Mouse (Mus musculus): ENCODE measurements around the gene Kcnb1.

Kcnb1 gene

GRCm38 (mm10) chr2:167159721-167160120 is 30.2 kb downstream of the Kcnb1 start:
- no peak for DNase-seq

- DNase-seq: no peak
Observed at GRCm38 (mm10) chr2:167158780-167159179, 31.2 kb downstream of the Kcnb1 start.

GRCm38 (mm10) chr2:167156118-167156715 is 33.7 kb downstream of the Kcnb1 start:
- DNase-seq: no peak

- no peak for DNase-seq
Observed at GRCm38 (mm10) chr2:167155541-167155973, 34.4 kb downstream of the Kcnb1 start.

- DNase-seq: no peak
Observed at GRCm38 (mm10) chr2:167150880-167151279, 39.1 kb downstream of the Kcnb1 start.

- no peak for DNase-seq
Observed at GRCm38 (mm10) chr2:167150135-167150534, 39.8 kb downstream of the Kcnb1 start.

GRCm38 (mm10) chr2:167149035-167149434 is 40.9 kb downstream of the Kcnb1 start:
- no peak for DNase-seq

GRCm38 (mm10) chr2:167147708-167148107 is 42.2 kb downstream of the Kcnb1 start:
- no peak for DNase-seq

- no peak for DNase-seq
Observed at GRCm38 (mm10) chr2:167145904-167146303, 44.1 kb downstream of the Kcnb1 start.

GRCm38 (mm10) chr2:167144439-167145307 is 45.3 kb downstream of the Kcnb1 start:
- DNase-seq: no peak

GRCm38 (mm10) chr2:167143914-167144313 is 46.0 kb downstream of the Kcnb1 start:
- no peak for DNase-seq

GRCm38 (mm10) chr2:167142282-167142681 is 47.7 kb downstream of the Kcnb1 start:
- no peak for DNase-seq

GRCm38 (mm10) chr2:167141810-167142209 is 48.1 kb downstream of the Kcnb1 start:
- DNase-seq: no peak

GRCm38 (mm10) chr2:167139801-167140269 is 50.1 kb downstream of the Kcnb1 start:
- DNase-seq: no peak

GRCm38 (mm10) chr2:167138611-167139010 is 51.3 kb downstream of the Kcnb1 start:
- no peak for DNase-seq

- DNase-seq: no peak
Observed at GRCm38 (mm10) chr2:167136909-167137308, 53.0 kb downstream of the Kcnb1 start.

- no peak for DNase-seq
Observed at GRCm38 (mm10) chr2:167132041-167132440, 57.9 kb downstream of the Kcnb1 start.

- no peak for DNase-seq
Observed at GRCm38 (mm10) chr2:167130050-167130770, 59.7 kb downstream of the Kcnb1 start.

GRCm38 (mm10) chr2:167129608-167129955 is 60.4 kb downstream of the Kcnb1 start:
- DNase-seq: no peak

- DNase-seq: no peak
Observed at GRCm38 (mm10) chr2:167128699-167129607, 61.0 kb downstream of the Kcnb1 start.

GRCm38 (mm10) chr2:167127404-167127803 is 62.6 kb downstream of the Kcnb1 start:
- no peak for DNase-seq

- no peak for DNase-seq
Observed at GRCm38 (mm10) chr2:167125781-167126180, 64.2 kb downstream of the Kcnb1 start.
